Mouse (Mus musculus) kidney, embryonic 15.5 days (tissue): ENCODE measurements at regions not wholly inside any gene's neighbourhood (a gene's known extent, or its start where the extent isn't known, plus 50 kb on each side); places are given as distances from the start of the nearest gene placed in this dataset.

Source experiments
- ATAC-seq: fragments of 200-750 bp; cut with Nextera tagmentation; replicated peaks from 2 replicates; pipeline ENCODE4 v1.8.0; 2017; ENCODE audit warnings: moderate TSS enrichment; ENCODE audit not compliant: low FRiP score
- H3K27ac ChIP-seq: fragments of 300-500 bp; sonication (generic); 2 replicates; pipeline ENCODE4 v1.5.1; 2015; ENCODE audit warnings: mild to moderate bottlenecking, inconsistent platforms
- H3K27me3 ChIP-seq: fragments of 300-500 bp; sonication (generic); 2 replicates; pipeline ENCODE4 v1.6.1; 2015; ENCODE audit warnings: inconsistent platforms
- H3K36me3 ChIP-seq: fragments of 300-500 bp; sonication (generic); 2 replicates; pipeline ENCODE4 v1.6.1; 2015; ENCODE audit warnings: inconsistent platforms
- H3K4me1 ChIP-seq: fragments of 300-500 bp; sonication (generic); 2 replicates; pipeline ENCODE4 v1.6.1; 2015; ENCODE audit warnings: inconsistent platforms
- H3K4me2 ChIP-seq: fragments of 300-500 bp; sonication (generic); 2 replicates; pipeline ENCODE4 v1.6.1; 2015; ENCODE audit warnings: moderate library complexity, mild to moderate bottlenecking, inconsistent platforms
- H3K4me3 ChIP-seq: fragments of 300-500 bp; sonication (generic); replicated peaks from 2 replicates; pipeline ENCODE4 v1.5.1; 2015; ENCODE audit warnings: mild to moderate bottlenecking, inconsistent platforms
- H3K9ac ChIP-seq: fragments of 300-500 bp; sonication (generic); 2 replicates; pipeline ENCODE4 v1.6.1; 2015; ENCODE audit warnings: mild to moderate bottlenecking, inconsistent platforms
- H3K9me3 ChIP-seq: fragments of 300-500 bp; sonication (generic); replicated peaks from 2 replicates; pipeline ENCODE4 v1.6.1; 2016; ENCODE audit warnings: inconsistent platforms
- WGBS: fragments of 180-500 bp; shearing (Covaris S2); methylation state at CpG from one replicate; pipeline ENCODE4 v1.1.7; 2015; ENCODE audit warnings: mixed read lengths; 5-methylcytosine and 5-hydroxymethylcytosine counted together

DNA sequence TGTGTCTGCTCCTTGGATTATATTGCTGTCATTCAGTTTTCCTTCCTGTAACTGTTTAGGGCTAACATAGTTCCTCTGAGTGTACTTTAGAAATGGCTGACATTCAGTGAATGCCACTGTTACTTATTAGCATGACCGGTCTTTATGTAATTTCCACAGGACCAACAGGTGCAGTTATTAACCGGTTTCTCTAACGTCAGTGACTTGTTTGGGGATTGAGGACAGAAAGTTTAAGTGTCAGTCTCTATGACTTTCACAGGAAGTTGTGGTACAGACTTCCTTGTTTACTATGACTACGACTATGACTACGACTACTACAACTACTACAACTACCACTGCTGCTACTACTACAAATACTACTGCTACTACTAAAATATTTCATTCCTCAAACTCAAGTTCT, 170.4 kb upstream of the Ptger4 start:
- H3K9me3 ChIP-seq: no peaks in the 10 kb centered on the region
- no peak overlapping the region for H3K4me2 ChIP-seq
- no peaks in the 10 kb centered on the region for H3K27me3 ChIP-seq
- no peaks in the 10 kb centered on the region for H3K4me1 ChIP-seq
- H3K9ac ChIP-seq: no peak overlapping the region
- no peak overlapping the region for H3K4me3 ChIP-seq
- H3K27ac ChIP-seq: no peak overlapping the region
- 91% methylated on average over 5 of the region's 5 CpGs for WGBS
- no peaks in the 10 kb centered on the region for H3K36me3 ChIP-seq
- ATAC-seq: no peak

DNA sequence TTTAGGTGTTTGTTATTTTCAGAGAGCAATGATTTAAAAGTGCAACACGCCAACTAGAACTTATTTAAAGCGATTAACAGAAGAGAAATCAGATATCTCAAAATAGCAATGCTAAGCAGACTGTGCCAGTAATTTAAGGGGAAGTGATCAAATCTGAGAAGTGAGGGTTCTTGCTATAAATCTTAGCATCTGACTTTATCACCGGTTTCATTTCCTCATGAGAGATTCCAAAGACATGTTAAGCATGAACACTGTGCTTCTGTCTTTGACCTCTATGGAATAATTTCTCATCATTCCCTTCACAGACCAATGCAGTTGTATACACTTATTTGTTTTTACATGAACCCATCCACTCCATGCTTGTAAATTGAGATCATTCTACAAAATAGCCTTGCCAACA, 172.0 kb upstream of the Ptger4 start:
- H3K4me1 ChIP-seq: no peaks in the 10 kb centered on the region
- H3K36me3 ChIP-seq: no peaks in the 10 kb centered on the region
- no peak for ATAC-seq
- no peaks in the 10 kb centered on the region for H3K27me3 ChIP-seq
- H3K27ac ChIP-seq: no peak overlapping the region
- no peak overlapping the region for H3K4me3 ChIP-seq
- no peak overlapping the region for H3K9ac ChIP-seq
- H3K4me2 ChIP-seq: no peak overlapping the region
- H3K9me3 ChIP-seq: no peaks in the 10 kb centered on the region
- 40% methylated on average over 3 of the region's 3 CpGs for WGBS

DNA sequence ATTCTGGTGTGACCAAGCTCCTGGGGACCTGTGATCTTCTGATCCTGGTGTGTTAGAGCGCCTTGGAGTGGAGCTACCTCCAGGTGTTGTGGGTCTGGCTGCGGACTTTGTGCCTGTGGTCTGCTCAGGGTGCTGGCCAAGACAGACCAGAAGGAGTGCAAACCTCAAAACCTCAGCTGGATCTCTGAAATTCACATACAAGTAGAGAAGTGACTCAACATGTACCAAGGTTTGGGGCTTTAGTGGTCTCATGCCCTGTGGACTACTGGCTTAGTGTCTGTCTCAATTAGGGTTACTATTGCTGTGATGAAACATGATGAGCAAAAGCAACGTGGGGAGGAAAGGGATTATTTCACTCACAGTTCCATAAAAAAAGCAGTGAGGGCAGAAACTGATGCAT, 182.7 kb upstream of the Ptger4 start:
- no peaks in the 10 kb centered on the region for H3K9me3 ChIP-seq
- H3K4me1 ChIP-seq: no peaks in the 10 kb centered on the region
- ATAC-seq: no peak
- H3K4me2 ChIP-seq: no peak overlapping the region
- no peak overlapping the region for H3K27ac ChIP-seq
- no peaks in the 10 kb centered on the region for H3K27me3 ChIP-seq
- no peaks in the 10 kb centered on the region for H3K36me3 ChIP-seq
- H3K9ac ChIP-seq: no peak overlapping the region
- WGBS: 86% methylated on average over 3 of the region's 3 CpGs
- no peak overlapping the region for H3K4me3 ChIP-seq

- no peak overlapping the region for H3K4me2 ChIP-seq
- no peak overlapping the region for H3K27ac ChIP-seq
- H3K4me3 ChIP-seq: no peak overlapping the region
- no peaks in the 10 kb centered on the region for H3K4me1 ChIP-seq
- no peaks in the 10 kb centered on the region for H3K9me3 ChIP-seq
- no peak overlapping the region for H3K9ac ChIP-seq
- H3K36me3 ChIP-seq: no peaks in the 10 kb centered on the region
- WGBS: 54% methylated on average over 7 of the region's 7 CpGs
- ATAC-seq: peak; percentile 82
- H3K27me3 ChIP-seq: no peaks in the 10 kb centered on the region
Observed at GRCm38 (mm10) chr15:5427319-5428048, 183.5 kb upstream of the Ptger4 start.

DNA sequence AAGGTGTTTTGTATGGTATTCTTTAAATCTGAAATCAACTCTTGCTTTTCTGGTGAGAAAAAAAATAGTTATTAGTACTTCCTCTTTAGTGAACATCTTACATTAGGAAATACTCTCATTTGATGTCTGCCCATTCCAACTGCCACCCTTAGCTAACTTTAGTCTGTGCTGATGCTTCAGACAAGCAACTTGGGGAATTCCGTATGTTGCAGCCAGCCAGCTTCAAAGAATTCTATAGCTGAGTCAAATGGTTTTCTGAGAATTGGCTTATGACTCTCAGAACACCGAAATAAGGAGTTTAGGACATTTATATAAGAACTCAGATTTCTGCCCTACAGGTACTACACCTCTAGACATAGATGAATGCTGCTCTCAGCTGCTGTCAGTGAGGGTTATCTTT, 188.0 kb upstream of the Ptger4 start:
- H3K4me1 ChIP-seq: no peaks in the 10 kb centered on the region
- no peaks in the 10 kb centered on the region for H3K36me3 ChIP-seq
- no peaks in the 10 kb centered on the region for H3K9me3 ChIP-seq
- no peaks in the 10 kb centered on the region for H3K27me3 ChIP-seq
- H3K4me2 ChIP-seq: no peak overlapping the region
- no peak overlapping the region for H3K4me3 ChIP-seq
- WGBS: 84% methylated on average over 2 of the region's 2 CpGs
- no peak overlapping the region for H3K27ac ChIP-seq
- ATAC-seq: no peak
- no peak overlapping the region for H3K9ac ChIP-seq

- WGBS: 72% methylated on average over 1 of the region's 1 CpGs
- Histone ChIP-seq H3K4me1 (no peaks in the 10 kb centered on the region), H3K4me2 (no peak overlapping the region), H3K27me3 (no peaks in the 10 kb centered on the region), H3K9ac (no peak overlapping the region), H3K36me3 (no peaks in the 10 kb centered on the region), H3K9me3 (no peaks in the 10 kb centered on the region), H3K27ac (no peak overlapping the region), H3K4me3 (no peak overlapping the region)
- no peak for ATAC-seq
Observed at GRCm38 (mm10) chr15:5437020-5437419, 193.0 kb upstream of the Ptger4 start.

GRCm38 (mm10) chr15:5446040-5446755, 202.2 kb upstream of the Ptger4 start:
- Histone ChIP-seq H3K27ac (no peak overlapping the region), H3K9me3 (no peaks in the 10 kb centered on the region), H3K4me1 (no peaks in the 10 kb centered on the region), H3K36me3 (no peaks in the 10 kb centered on the region), H3K9ac (no peak overlapping the region), H3K4me2 (no peak overlapping the region), H3K4me3 (no peak overlapping the region), H3K27me3 (no peaks in the 10 kb centered on the region)
- WGBS: 64% methylated on average over 9 of the region's 9 CpGs
- ATAC-seq: no peak

DNA sequence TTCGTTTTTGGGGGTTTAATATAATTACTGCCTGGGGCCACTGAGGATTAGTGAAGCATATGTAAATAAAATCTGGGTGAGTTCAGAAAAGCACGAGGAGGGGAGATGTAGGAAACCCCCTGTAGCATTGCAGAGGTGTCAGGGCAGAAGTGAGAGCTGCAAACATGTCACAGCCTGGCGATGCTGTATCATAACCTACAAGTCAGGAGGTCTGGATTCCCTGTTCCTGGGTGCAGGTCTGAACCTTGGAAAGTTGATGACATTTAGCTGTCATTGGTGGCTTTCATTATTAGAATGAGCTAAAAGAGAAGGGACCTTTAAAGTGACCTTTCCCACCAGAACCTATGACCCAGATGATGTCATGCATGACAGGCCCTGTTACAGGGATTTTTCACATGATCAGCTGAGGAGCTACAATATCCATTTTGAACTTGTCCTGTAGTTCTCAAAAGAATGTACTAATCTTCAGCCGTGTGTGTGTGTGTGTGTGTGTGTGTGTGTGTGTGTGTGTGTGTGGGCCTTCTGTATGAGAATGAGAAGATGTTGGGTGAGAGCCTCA, 202.8 kb upstream of the Ptger4 start:
- ATAC-seq: no peak
- no peaks in the 10 kb centered on the region for H3K9me3 ChIP-seq
- no peak overlapping the region for H3K4me2 ChIP-seq
- no peak overlapping the region for H3K9ac ChIP-seq
- H3K27ac ChIP-seq: no peak overlapping the region
- 60% methylated on average over 4 of the region's 4 CpGs for WGBS
- H3K36me3 ChIP-seq: no peaks in the 10 kb centered on the region
- H3K4me3 ChIP-seq: no peak overlapping the region
- no peaks in the 10 kb centered on the region for H3K4me1 ChIP-seq
- H3K27me3 ChIP-seq: no peaks in the 10 kb centered on the region

GRCm38 (mm10) chr15:5447707-5448496, 203.9 kb upstream of the Ptger4 start:
- ATAC-seq: no peak

DNA sequence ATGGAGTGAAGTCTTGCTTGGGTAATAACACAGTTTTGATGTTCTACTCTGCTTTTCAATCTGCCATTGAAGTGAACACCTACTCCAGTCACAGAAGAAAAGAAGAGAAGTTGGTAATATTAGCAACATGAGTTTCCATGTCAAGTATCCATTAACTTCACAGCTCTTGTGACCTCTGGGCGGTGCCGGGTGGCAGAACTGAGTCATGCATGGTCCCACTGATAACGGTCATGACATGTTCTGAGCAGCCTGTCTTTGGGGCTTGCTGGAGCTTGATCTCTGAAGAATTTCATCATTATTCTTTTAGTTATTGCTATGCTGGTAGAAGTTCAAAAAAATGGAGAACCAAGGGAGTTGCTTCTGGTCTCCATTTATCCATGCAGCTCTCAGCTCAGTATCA, 215.1 kb upstream of the Ptger4 start:
- H3K36me3 ChIP-seq: no peaks in the 10 kb centered on the region
- H3K9ac ChIP-seq: no peak overlapping the region
- peak; percentile 70; the same call in 1 of the 2 replicates for ATAC-seq
- no peak overlapping the region for H3K4me3 ChIP-seq
- H3K9me3 ChIP-seq: no peaks in the 10 kb centered on the region
- 88% methylated on average over 3 of the region's 3 CpGs for WGBS
- H3K4me1 ChIP-seq: no peaks in the 10 kb centered on the region
- H3K4me2 ChIP-seq: no peak overlapping the region
- H3K27me3 ChIP-seq: no peaks in the 10 kb centered on the region
- H3K27ac ChIP-seq: no peak overlapping the region

More at GRCm38 (mm10) chr15:5447707-5448496, 203.9 kb upstream of the Ptger4 start:
- Histone ChIP-seq H3K27me3 (no peaks in the 10 kb centered on the region), H3K9ac (no peak overlapping the region), H3K4me1 (no peaks in the 10 kb centered on the region), H3K4me3 (no peak overlapping the region), H3K36me3 (no peaks in the 10 kb centered on the region), H3K27ac (no peak overlapping the region), H3K9me3 (no peaks in the 10 kb centered on the region), H3K4me2 (no peak overlapping the region)
- WGBS: 73% methylated on average over 2 of the region's 2 CpGs

DNA sequence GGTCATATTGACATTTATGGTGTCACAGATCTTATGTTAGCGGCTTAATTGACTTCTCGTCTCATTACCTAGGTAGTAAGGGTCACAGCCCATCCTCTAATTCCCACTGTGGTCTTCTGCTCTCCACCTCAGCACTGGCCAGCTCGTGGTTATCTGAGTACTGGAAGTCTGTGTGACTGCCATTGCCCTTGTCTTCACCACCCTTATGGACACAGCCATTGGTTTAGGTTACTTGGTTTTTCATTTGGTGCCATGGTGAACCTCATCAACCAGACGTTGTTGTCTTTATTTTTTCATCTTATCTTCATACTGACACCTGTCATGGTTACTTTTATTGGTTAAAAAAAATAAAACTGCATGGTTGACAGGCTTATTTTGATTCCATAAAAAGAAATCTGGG, 215.6 kb upstream of the Ptger4 start:
- no peaks in the 10 kb centered on the region for H3K4me1 ChIP-seq
- no peak overlapping the region for H3K9ac ChIP-seq
- no peak overlapping the region for H3K4me3 ChIP-seq
- H3K9me3 ChIP-seq: no peaks in the 10 kb centered on the region
- H3K36me3 ChIP-seq: no peaks in the 10 kb centered on the region
- 89% methylated on average over 4 of the region's 4 CpGs for WGBS
- H3K27me3 ChIP-seq: no peaks in the 10 kb centered on the region
- no peak overlapping the region for H3K27ac ChIP-seq
- no peak for ATAC-seq
- no peak overlapping the region for H3K4me2 ChIP-seq

DNA sequence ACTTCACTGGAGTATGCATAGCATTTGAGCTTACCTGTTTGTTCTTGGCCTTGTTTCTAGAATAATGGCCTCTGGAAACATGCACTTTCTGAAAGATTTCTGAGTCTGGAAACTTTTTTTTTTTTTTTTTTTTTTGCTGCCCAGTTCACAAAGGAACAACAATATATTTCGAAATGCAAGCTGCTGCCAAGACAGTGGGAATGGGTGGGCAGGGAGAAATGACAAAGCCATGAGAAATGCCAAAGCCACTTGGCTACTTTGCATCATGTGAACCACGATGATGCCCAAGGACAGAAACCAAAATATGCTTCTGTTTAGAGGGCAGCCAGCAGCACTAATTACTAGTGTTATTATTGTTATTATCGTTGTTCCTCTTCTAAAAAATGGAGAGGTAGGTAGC, 218.7 kb upstream of the Ptger4 start:
- WGBS: 83% methylated on average over 3 of the region's 3 CpGs
- no peak overlapping the region for H3K4me3 ChIP-seq

More for the DNA sequence above, 218.7 kb upstream of the Ptger4 start:
- Histone ChIP-seq H3K27ac (no peak overlapping the region), H3K4me1 (no peaks in the 10 kb centered on the region), H3K27me3 (no peaks in the 10 kb centered on the region), H3K4me2 (no peak overlapping the region), H3K36me3 (no peaks in the 10 kb centered on the region), H3K9me3 (no peaks in the 10 kb centered on the region), H3K9ac (no peak overlapping the region)
- ATAC-seq: no peak
